Mouse (Mus musculus) neutrophil, adult 83 days (primary cell): ENCODE results near the gene Bcl9. TPM values are rescaled to one million over a fixed set of nuclear protein-coding genes. Genes with fewer than 3 reads are reported as not detected.

Experiments
- total RNA-seq, 2 experiments: library from RNA; stranded (reverse); gene quantifications; one replicate each; pipeline ENCODE4 v1.2.4; 2023

The Bcl9 gene
- 10 to 100 TPM in 1 of 2 experiments, 1 to 10 TPM in 1; 9.5 to 10.7 TPM for total RNA-seq

DNA sequence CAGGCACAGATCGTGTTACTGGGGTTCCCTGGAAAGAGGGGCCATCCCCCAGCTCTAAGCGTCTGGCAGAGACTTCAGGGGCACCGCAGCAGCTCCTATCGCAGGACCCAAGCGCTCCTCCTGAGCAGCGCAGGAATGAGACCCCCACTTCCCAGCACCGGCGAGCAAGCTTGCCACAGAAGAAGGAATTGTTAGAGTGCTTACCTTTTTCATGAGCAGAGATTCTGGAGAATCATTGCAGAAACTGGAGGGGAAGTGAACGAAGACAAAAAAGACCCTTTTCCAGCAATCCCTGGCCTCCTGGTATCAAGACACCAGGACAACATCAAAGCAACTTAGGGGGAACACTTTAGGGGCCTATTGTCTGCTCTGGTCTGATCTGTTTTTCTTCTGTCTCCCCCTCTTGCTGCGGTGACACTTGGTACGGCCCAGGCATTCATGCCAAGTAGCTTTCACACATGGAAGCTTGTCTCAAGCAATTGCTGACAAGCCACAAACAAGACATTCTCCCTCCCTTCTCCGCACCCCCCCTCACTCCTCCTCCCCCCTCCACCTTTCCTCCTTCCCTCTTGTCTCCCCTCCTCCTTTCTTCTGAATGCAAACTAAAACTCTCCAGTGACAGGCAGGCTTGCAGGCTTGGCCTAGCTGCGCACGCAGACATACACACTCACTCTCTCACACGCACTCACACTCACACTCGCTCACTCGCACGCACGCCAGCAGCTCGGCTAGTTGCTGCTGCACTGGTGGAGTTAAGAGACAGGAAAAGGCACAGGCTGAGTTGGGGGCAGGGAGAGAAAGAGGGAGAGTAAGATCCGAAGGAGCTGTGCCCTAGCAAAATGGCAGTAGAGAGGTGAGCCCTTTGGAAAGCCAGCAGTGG lies at the start of gene Bcl9:
Gene Bcl9, minus strand, starts transcription at position 365 of the 880 bp plus-strand sequence.

GRCm38 (mm10) chr3:97158611-97159508 lies 138.9 kb downstream of the Bcl9 start, which contains the start of gene Acp6:
Acp6 (plus strand) TSS chr3:97158777.

Other genes starting within 250 kb of the Bcl9 start
- gene Acp6, start 139.1 kb downstream of the Bcl9 start, total RNA-seq: 10 to 100 TPM; 16.0 to 17.0 TPM
- not detected for gene Olfr1402, start 124.1 kb upstream of the Bcl9 start, total RNA-seq